Mouse (Mus musculus): ENCODE data around the gene P3h2. TPM values are rescaled to one million over a fixed set of nuclear protein-coding genes. Genes with fewer than 3 reads are reported as not detected.

The P3h2 gene
- polyA plus RNA-seq, 1 experiment: 2.4 TPM

GRCm38 (mm10) chr16:26095696-26096284, 9.8 kb downstream of the P3h2 start:
- peaks cover 57% of the 10 kb centered on the region for H3K4me1 ChIP-seq
- H3K4me3 ChIP-seq (replicated peaks): no peak overlapping the region
- H3K27me3 ChIP-seq (replicated peaks): no peaks in the 10 kb centered on the region
- TF ChIP-seq GATA1 (IDR thresholded peaks at IDR 0.05; ENCODE audit: borderline replicate concordance, low read length) (no peak), FLI1 (IDR thresholded peaks at IDR 0.05; ENCODE audit: low read length) (no peak)
- peaks cover 7% of the 10 kb centered on the region for H3K36me3 ChIP-seq (replicated peaks; ENCODE audit: low read length)
- H3K9me3 ChIP-seq: 0 out of 2 replicates have a peak, but pooled peaks cover under 1% of the 10 kb centered on the region

- peaks cover 13% of the 10 kb centered on the region for H3K36me3 ChIP-seq (replicated peaks; ENCODE audit: low read length)
- peaks cover 47% of the 10 kb centered on the region for H3K4me1 ChIP-seq
- no peaks in the 10 kb centered on the region for H3K27me3 ChIP-seq (replicated peaks)
- peaks cover 9% of the 10 kb centered on the region; the same call in 1 of the 2 replicates for H3K9me3 ChIP-seq
- peak overlapping the region; percentile 38 for H3K4me3 ChIP-seq (replicated peaks)
- no peak for TF ChIP-seq GATA1 (IDR thresholded peaks at IDR 0.05; ENCODE audit: borderline replicate concordance, low read length)
- TF ChIP-seq FLI1 (IDR thresholded peaks at IDR 0.05; ENCODE audit: low read length): no peak
Measured at GRCm38 (mm10) chr16:26093888-26094287, 11.7 kb downstream of the P3h2 start.

- Histone ChIP-seq H3K27me3 (replicated peaks) (no peaks in the 10 kb centered on the region), H3K4me3 (replicated peaks) (no peak overlapping the region), H3K36me3 (replicated peaks; ENCODE audit: low read length) (peaks cover 7% of the 10 kb centered on the region), H3K4me1 (peaks cover 20% of the 10 kb centered on the region), H3K9me3 (peaks cover 9% of the 10 kb centered on the region; the same call in 1 of the 2 replicates)
- TF ChIP-seq FLI1 (IDR thresholded peaks at IDR 0.05; ENCODE audit: low read length): no peak
- TF ChIP-seq GATA1 (IDR thresholded peaks at IDR 0.05; ENCODE audit: borderline replicate concordance, low read length): no peak
Measured at GRCm38 (mm10) chr16:26088976-26089375, 16.6 kb downstream of the P3h2 start.

- TF ChIP-seq GATA1 (IDR thresholded peaks at IDR 0.05; ENCODE audit: borderline replicate concordance, low read length) (no peak), FLI1 (IDR thresholded peaks at IDR 0.05; ENCODE audit: low read length) (no peak)
- H3K9me3 ChIP-seq: peaks cover 9% of the 10 kb centered on the region; the same call in 1 of the 2 replicates
Measured at GRCm38 (mm10) chr16:26088240-26088639, 17.3 kb downstream of the P3h2 start.

GRCm38 (mm10) chr16:26086955-26087354, 18.6 kb downstream of the P3h2 start:
- no peak for TF ChIP-seq GATA1 (IDR thresholded peaks at IDR 0.05; ENCODE audit: borderline replicate concordance, low read length)
- no peak for TF ChIP-seq FLI1 (IDR thresholded peaks at IDR 0.05; ENCODE audit: low read length)
- no peak overlapping the region for H3K4me3 ChIP-seq (replicated peaks)

More at GRCm38 (mm10) chr16:26088240-26088639, 17.3 kb downstream of the P3h2 start:
- peaks cover 15% of the 10 kb centered on the region for H3K4me1 ChIP-seq
- no peaks in the 10 kb centered on the region for H3K27me3 ChIP-seq (replicated peaks)
- H3K4me3 ChIP-seq (replicated peaks): no peak overlapping the region
- peaks cover 7% of the 10 kb centered on the region for H3K36me3 ChIP-seq (replicated peaks; ENCODE audit: low read length)

GRCm38 (mm10) chr16:26085160-26085559, 20.4 kb downstream of the P3h2 start:
- Histone ChIP-seq H3K9me3 (peaks cover 2% of the 10 kb centered on the region; the same call in 1 of the 2 replicates), H3K4me3 (replicated peaks) (no peak overlapping the region), H3K4me1 (peaks cover 26% of the 10 kb centered on the region), H3K27me3 (replicated peaks) (no peaks in the 10 kb centered on the region), H3K36me3 (replicated peaks; ENCODE audit: low read length) (peaks cover 1% of the 10 kb centered on the region)
- TF ChIP-seq FLI1 (IDR thresholded peaks at IDR 0.05; ENCODE audit: low read length): no peak
- no peak for TF ChIP-seq GATA1 (IDR thresholded peaks at IDR 0.05; ENCODE audit: borderline replicate concordance, low read length)

More at GRCm38 (mm10) chr16:26086955-26087354, 18.6 kb downstream of the P3h2 start:
- H3K4me1 ChIP-seq: peaks cover 20% of the 10 kb centered on the region
- H3K27me3 ChIP-seq (replicated peaks): no peaks in the 10 kb centered on the region
- H3K36me3 ChIP-seq (replicated peaks; ENCODE audit: low read length): peaks cover 7% of the 10 kb centered on the region
- peaks cover 9% of the 10 kb centered on the region; the same call in 1 of the 2 replicates for H3K9me3 ChIP-seq

GRCm38 (mm10) chr16:26082831-26083230, 22.8 kb downstream of the P3h2 start:
- no peak for TF ChIP-seq GATA1 (IDR thresholded peaks at IDR 0.05; ENCODE audit: borderline replicate concordance, low read length)
- Histone ChIP-seq H3K4me1 (peaks cover 37% of the 10 kb centered on the region), H3K27me3 (replicated peaks) (no peaks in the 10 kb centered on the region), H3K4me3 (replicated peaks) (no peak overlapping the region), H3K9me3 (no peaks in the 10 kb centered on the region), H3K36me3 (replicated peaks; ENCODE audit: low read length) (no peaks in the 10 kb centered on the region)

- TF ChIP-seq FLI1 (IDR thresholded peaks at IDR 0.05; ENCODE audit: low read length): no peak
- no peak for TF ChIP-seq GATA1 (IDR thresholded peaks at IDR 0.05; ENCODE audit: borderline replicate concordance, low read length)
Measured at GRCm38 (mm10) chr16:26082391-26082790, 23.2 kb downstream of the P3h2 start.

GRCm38 (mm10) chr16:26078923-26079351, 26.6 kb downstream of the P3h2 start:
- TF ChIP-seq GATA1 (IDR thresholded peaks at IDR 0.05; ENCODE audit: borderline replicate concordance, low read length): no peak
- no peak for TF ChIP-seq FLI1 (IDR thresholded peaks at IDR 0.05; ENCODE audit: low read length)
- Histone ChIP-seq H3K36me3 (replicated peaks; ENCODE audit: low read length) (peaks cover 2% of the 10 kb centered on the region), H3K27me3 (replicated peaks) (no peaks in the 10 kb centered on the region), H3K4me1 (peaks cover 39% of the 10 kb centered on the region), H3K9me3 (no peaks in the 10 kb centered on the region), H3K4me3 (replicated peaks) (no peak overlapping the region)

More at GRCm38 (mm10) chr16:26082391-26082790, 23.2 kb downstream of the P3h2 start:
- Histone ChIP-seq H3K9me3 (no peaks in the 10 kb centered on the region), H3K27me3 (replicated peaks) (no peaks in the 10 kb centered on the region), H3K4me3 (replicated peaks) (no peak overlapping the region), H3K4me1 (peaks cover 39% of the 10 kb centered on the region), H3K36me3 (replicated peaks; ENCODE audit: low read length) (no peaks in the 10 kb centered on the region)

GRCm38 (mm10) chr16:26078100-26078422, 27.5 kb downstream of the P3h2 start:
- TF ChIP-seq GATA1 (IDR thresholded peaks at IDR 0.05; ENCODE audit: borderline replicate concordance, low read length): no peak
- peaks cover 36% of the 10 kb centered on the region for H3K4me1 ChIP-seq
- no peaks in the 10 kb centered on the region for H3K27me3 ChIP-seq (replicated peaks)
- H3K4me3 ChIP-seq (replicated peaks): no peak overlapping the region
- no peaks in the 10 kb centered on the region for H3K9me3 ChIP-seq
- H3K36me3 ChIP-seq (replicated peaks; ENCODE audit: low read length): peaks cover 2% of the 10 kb centered on the region

Data from megakaryocyte, embryonic 14.5 days (primary cell).